Mouse (Mus musculus) spleen, adult 2 months (tissue): Measurements from ENCODE around the gene Vegfb.

Experiments
- CTCF ChIP-seq: fragments of 200-500 bp; IDR thresholded peaks from 2 replicates; pipeline ENCODE4 v1.5.1; 2011; ENCODE audit warnings: mild to moderate bottlenecking, inconsistent platforms; ENCODE audit not compliant: insufficient read depth, insufficient read length, insufficient replicate concordance; ENCODE audit errors: extremely low read depth
- POLR2A ChIP-seq: fragments of 200-500 bp; IDR thresholded peaks from 2 replicates; pipeline ENCODE4 v1.6.1; 2011; ENCODE audit warnings: low read depth, low read length, inconsistent platforms

GRCm38 (mm10) chr19:6981465-6981864, 6.0 kb downstream of the Vegfb start:
- TF ChIP-seq CTCF = no peak
- no peak for TF ChIP-seq POLR2A
